Mouse (Mus musculus) testis, postnatal 10 days (tissue): ENCODE measurements around the gene Gm21981.

Experiments
- DNase-seq: peaks from one replicate; pipeline ENCODE4 v3.0.0; 2021; ENCODE audit warnings: low spot score

The Gm21981 gene

DNA sequence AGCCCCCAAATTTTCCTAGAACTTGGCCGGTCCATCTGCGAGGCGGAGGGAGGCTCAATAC is at the start of gene Gm21981:
Gene Gm21981, minus strand, starts transcription at position 14 of the 61 bp plus-strand sequence.
- DNase-seq = no peak

DNA sequence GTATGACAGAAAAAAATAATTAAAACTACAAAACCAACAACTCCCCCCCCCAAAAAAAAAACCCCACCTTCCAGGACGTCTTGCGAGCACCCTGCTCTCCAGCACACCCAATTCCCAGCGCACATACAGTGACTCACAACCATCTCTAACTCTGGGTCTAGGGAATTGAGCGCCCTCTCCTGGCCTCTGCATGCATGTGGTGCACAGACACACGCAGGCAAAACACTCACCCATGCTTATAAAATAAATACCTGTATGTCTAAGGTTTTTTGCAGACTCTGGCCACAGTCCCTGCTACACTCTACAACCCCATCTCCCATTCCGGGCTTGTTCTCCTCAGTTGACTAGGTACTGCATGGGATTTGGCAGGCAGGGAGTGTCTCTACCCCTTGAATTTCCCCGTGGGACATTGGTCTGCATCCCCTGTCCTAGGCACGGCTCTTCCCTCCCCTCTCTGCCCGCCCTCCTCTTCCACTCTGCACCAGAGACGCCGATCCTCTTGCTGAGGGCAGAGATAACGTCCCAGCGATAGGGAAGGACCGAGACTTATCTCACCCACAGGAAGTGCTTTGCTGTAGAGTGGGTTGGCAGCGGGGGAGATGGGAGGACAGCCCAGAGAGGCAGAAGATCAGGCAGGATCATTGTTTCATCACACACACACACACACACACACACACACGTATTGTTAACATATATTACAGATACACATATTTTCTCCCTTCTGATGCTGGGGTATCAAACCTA is 48.9 kb upstream of the Gm21981 start:
- no peak for DNase-seq

DNA sequence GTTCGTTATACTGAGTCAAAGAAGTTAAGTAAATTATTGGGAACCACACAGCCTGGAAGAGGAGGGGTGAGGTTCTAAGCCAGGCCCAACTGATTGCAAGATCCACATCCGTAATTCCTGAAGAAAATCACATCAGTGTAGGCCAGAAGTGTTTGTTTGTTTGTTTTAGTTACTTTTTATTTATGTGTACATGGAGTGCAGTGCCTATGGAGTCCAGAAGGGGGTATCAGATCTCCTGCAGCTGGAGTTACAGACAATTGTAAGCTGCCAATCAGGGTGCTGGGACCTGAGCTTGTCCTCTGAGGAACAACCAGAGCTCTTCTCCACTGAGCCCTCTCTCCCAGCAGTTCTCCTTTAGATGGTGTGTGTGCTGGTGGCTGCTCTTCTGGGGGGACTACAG is 45.9 kb upstream of the Gm21981 start:
- no peak for DNase-seq

DNA sequence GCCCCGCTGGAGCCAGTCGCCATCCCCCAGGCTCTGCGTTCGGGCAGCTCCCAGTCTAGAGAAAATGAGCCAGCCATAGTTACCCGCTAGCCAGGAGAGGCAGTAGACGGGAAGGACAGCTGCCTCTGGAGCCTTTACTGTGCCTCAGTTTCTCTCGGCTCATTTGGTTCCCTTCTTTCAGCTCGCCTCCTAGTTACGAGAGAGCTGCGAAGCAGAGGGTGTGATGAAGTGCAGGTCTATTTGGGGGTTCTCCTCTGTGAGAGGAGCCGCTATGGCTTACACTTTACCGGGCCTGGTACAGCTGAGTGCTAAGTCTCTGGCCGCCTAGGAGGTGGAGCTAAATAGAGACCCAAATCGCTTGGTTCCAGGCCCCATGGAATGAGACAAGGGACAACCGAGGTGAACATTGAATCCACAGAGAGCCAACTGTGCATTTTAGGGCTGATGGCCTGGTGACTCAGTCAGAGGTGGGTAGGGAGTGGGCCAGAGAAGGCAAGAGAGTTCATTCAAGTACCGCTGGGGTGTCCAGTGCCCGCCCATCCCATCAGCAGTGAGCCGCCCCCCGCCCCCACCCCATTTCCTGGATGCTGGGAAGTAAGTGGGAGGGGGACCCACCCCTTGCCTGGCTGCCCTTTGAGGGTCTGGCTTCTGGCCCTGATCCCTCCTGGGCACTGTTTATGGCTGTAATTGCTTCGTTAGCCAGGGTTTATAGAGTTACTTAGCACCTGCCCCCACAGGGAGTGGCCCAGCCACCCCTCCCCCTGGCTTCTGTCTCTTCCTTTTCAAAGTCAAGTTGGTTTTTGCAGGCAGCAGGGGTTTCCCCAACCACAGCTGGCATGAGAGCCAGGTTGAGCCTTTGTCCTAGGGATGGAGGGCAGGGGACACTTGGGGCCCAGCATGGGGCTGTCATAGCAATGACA is 44.9 kb upstream of the Gm21981 start:
- no peak for DNase-seq

DNA sequence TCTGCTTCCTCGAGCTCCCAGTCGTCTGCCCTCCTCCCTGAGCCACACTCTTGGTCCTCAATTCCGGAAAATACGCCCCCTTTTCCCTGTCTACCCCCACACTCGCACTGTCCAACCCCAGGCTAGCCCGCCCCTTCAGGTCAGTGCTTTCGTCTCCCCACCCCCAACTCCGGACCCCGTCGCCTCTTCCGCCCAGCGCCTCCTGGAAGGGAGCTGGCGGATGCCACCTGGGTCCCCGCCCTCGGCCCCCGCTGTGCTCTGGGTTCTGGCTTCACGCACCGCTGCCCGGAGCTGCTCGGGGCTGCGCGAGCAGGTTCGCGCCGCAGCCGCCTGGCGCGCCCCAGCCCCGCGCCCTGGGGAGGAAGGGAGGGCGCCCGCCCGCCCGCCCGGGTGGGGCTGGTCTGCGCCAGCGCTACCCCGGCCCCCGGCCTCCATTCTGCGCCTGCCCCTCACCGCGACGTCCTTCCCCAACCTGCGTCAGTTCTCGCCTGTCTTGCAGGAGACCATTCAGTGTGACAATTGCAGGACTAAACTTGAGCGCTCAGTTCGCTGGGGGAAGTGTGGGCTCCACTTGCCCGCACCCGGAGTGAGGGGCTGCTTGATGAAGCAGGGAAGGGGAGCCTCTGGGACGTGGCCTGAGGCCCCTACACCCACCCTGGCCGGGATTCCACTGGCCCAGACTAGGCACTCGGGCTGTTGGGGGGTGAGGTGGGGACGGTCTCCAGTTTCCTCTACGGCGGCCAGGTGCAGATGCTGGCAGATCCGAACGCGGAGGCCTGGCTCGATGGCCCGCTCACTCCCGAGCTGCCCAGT is 44.0 kb upstream of the Gm21981 start:
- peak; percentile 75 for DNase-seq

DNA sequence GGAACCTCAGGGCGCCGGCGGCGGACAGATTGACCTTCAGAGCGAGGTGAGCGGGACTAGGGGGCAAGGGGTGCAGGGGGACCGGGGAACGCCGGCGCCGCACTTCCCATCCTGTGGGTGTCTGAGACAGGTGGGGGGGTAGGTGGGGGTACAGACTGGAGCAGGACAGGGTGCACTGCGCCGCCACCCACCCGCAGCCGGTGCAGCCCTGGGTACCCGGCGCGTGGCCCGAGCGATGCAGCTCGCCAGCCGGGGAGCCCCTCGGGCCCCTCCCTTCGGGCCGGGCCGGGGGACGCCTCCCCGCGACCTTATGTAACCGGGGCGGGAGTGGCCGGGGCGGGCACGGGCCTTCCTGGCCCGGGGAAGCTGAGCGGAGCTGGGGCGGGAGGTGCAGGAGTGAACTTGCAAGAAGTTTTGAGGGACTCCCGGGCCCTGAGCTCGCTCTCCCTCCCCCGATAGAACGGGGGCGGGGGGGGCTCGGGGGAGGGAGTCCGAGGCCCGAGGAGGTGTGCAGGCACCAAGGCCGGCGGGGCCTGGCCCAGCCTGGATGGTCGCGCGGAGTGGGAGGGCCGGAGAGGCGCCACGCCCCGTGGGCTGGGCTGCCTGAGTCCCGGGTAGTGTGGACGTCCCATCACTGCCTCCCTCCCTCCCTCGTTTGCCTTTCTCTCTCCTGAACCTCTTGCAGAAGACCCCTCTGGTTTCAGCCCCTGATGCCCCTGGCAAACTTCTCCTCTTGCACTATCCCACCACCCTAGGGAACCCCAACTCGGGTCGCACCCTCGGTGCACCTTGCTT is 43.2 kb upstream of the Gm21981 start:
- peak; percentile 92 for DNase-seq

DNA sequence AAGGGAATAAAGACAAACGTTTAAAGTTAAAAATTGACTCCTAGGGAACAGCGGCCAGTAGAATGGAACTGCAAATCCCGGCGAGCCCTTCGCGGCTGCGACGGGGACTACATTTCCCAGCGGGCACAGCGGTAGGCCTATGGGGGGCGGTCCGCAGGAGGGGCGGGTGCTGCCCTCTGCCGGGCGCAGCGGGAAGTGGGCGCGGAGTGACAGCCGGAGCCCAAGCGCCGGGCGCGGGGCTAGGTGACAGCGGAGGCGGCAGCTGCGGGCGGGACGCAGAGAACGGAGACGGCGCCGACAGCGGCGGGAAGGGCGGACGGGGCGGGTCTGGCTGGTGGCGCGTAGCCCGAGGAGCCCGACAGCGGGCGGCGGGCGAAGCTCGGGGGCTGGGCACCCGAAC is 42.6 kb upstream of the Gm21981 start, which contains the start of gene Tfeb:
Gene Tfeb, plus strand, starts transcription at position 175 of the 400 bp plus-strand sequence.
- DNase-seq = peak; percentile 99

DNA sequence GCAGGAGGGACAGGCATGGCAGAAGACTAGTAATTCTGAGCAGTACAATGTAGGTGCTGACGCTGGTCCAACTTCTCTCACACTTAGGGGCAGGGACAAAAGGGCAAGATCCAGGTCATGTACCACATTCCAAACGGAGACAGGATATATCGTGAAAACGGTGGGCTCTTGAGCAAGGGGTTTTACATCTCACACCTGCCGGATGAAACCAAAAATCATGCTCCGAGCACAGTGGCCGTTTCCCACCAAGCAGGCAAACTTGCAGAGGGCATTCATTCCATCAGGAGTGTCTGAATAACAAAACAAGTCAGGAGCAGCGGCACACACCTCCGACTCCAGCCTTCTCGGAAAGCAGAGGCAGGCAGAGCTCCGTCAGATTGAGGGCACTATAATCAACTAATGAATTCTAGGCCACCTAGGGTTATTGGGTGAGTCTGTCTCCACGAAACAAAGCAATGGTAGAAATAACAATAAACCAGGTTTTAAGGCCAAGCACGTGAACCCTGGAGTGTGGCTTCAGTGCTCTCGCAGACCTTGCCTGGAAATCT is 41.4 kb upstream of the Gm21981 start:
- DNase-seq = no peak

DNA sequence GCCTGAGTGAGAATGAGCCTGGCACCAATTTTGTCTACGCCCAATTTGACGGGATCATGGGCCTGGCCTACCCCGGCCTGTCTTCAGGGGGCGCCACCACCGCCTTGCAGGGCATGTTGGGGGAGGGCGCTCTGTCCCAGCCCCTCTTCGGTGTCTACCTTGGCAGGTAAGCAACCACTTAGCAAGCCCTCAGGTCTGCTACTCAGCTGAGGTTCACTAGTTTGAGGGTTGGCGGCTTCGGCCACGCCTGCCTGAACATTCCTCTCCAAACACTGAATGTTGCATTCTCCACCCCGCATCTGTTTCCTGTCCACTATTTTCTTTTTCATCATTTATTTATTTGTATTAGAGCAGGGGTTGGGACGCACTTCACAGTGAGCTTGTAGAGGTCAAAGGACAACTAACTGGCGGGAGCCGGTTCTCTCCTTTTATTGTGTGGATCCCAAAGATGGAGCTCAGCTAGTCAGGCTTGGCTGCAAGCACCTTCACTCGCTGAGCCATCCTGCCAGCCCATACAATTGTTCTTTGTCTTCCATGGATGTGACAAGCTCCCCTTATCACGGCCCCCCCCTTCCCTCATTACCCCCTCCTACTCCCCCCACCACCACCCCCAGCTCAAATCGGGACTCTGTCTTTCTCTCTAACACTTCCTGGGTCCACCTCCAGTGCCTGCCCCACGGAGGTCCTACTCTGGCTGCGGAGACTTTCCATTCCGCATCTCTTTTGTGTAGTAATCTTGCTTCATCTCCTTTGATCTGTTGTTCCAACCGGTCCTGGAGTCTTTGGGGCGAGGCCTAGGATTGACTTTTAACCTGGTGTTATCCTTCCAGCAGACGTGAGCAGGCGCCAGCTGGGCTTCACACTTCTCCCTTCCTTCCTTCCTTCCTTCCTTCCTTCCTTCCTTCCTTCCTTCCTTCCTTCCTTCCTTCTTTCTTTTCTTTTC is 36.6 kb upstream of the Gm21981 start:
- peak; percentile 54 for DNase-seq

DNA sequence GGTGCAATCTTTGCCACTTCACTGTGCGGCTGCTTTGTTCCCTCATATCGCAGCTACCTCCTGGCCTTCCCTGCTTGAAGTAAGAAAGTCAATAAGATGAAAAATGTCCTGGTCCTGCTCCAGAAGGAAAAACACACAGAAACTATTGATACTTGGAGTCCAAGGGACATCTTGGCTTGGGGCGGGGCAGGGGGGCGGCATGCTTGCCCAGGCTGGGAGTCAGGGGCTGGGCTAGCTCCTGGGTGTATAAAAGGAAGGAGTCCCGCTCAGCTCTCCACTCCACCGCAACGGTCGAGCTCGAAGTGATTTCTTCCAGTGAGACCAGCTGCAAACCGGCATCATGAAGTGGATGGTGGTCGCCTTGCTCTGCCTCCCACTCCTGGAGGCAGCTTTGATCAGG is 32.3 kb upstream of the Gm21981 start, which contains the start of gene Pgc:
Gene Pgc, plus strand, starts transcription at position 277 of the 400 bp plus-strand sequence.
- DNase-seq = no peak

DNA sequence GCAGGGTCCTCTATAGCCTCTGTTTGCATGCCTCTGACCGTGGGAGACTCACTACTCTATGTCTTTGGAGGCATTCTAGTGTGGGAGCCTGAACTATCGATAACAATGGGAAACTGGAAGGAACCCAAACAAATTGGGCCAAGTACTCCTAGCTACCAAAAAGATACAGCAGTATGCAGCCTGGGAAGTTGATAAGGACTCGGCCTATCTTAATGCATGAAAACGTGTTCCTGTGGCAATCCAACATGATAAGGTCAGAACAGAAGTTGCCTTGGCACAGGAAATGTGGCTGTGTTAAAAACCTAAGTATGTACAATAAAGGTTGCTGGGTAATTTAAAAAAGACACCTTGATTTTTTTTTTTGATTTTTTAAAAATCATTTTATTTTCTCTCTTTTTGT is 26.9 kb upstream of the Gm21981 start:
- DNase-seq = no peak

DNA sequence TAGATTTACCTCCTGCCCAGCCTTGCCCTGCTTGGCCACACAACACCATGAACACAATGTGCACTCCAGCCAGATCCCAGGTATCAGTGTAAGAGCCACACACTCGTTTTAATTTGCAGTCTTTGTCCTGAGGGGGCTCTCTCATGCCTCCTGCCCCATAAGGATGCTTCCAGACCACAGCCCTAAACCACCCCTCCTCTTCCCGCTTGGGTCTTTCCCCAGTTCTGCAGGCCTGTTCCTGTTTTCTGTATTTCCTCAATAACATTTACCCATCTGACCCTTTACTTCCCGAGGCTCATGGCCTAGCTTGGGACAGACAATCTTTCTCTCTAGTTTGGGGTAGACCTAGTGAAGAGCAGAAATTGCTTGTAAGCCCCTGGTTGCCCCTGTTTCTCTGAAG is 20.8 kb upstream of the Gm21981 start:
- DNase-seq = no peak

DNA sequence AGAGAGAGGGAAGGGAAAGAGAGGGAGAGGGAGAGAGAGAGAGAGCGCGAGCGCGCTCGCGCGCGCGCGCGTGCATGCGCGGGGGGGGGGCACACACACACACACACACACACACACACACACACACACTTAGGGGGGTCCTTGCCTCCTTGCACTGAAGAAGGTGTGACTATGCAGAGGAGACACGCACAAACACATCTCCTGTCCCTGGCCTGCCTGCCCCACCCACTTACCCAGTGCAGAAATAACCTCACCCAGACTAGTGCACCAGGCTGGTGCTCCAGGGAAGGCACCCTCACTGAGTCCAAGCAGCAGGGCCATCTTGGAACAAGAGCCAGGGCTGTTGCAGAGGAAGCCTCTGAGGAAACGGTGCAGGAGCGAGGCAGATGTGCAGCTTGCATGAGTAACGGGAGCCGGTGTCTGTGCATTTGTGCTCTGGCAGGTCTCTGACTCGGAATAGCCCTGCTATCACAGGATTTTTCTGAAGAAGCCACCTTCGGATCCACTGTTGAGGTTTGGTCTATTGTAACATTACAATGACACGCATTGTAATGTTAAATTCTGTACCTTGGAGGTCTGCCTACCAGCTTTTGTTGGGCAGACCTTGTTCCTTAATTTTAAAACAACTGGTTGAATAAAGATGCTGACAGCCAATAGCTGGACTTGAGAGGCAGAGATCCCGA is 18.8 kb upstream of the Gm21981 start:
- DNase-seq = no peak

DNA sequence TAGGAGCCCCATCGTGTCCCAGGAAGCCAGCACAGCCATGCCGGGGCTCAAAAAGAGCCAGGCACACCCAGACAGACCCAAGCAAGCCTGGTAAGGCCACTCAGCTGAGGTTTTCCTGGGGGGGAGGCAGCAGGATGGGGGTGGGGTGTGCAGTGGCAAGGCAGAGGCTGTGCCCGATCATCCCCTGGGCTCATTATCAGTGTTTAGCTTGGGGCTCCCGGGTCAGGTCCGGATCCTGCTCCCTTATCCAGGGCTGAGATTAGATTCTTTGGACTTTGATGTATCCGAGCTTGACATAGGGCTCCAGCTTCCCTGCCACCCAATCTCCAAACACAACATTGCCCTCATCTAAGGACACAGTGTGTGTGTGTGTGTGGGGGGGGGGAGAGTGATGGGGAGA is 17.6 kb upstream of the Gm21981 start:
- DNase-seq = no peak

DNA sequence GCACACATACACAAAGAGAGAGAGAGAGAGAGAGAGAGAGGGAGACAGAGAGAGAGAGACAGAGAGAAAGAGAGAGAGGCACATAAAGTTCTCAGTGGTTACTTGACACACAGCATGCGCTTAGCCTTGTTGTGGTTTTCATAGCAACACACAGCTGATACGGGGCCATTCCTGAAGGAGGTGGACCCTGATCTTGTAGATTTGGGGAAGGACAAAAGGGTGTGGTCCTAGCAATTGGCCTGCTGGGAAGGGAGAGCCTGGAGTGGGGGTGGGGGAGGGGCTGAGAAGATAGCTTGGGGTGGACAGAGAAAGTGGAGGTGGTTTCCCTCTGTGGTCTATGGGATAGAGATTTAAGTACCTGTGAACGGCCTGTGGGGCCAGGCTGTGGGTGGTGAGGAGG is 15.8 kb upstream of the Gm21981 start:
- DNase-seq = no peak

DNA sequence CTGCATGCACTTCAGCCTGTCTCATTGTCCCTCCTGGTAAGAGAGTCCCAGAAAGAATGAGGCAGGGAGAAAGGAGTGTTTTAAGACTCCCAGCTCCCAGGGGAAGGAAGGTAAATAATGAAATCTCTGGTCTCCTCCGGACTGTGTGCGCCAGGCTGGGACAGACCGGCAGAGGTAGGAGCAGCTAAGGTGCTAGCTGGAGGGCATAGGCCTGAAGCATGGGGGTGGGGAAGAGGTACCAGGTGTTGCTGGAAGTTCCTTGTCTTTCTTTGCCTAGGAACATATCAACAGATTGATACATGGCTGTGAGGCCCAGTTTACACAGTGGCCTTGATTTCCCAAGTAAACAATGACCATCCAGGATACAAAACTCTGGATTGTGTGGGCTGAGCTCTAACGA is 14.7 kb upstream of the Gm21981 start:
- no peak for DNase-seq

DNA sequence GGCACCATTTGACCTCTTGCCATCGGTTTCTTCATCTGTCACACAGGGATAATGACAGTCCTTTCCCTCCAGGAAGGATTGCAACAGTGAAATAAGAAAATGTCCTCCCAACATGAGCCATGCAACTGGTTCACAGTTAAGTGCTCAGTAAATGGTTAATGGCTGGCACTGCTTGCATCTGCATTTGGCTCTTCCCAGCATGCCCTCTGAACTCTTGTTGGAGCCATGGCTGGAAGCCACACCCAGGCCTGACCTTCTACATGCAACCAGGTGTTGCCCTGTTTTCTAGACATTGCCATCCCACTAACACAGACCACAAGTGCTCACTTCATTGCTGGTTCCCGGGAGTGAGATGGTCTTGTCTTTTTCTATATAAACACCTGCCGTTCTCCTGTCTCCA is 13.7 kb upstream of the Gm21981 start:
- no peak for DNase-seq

DNA sequence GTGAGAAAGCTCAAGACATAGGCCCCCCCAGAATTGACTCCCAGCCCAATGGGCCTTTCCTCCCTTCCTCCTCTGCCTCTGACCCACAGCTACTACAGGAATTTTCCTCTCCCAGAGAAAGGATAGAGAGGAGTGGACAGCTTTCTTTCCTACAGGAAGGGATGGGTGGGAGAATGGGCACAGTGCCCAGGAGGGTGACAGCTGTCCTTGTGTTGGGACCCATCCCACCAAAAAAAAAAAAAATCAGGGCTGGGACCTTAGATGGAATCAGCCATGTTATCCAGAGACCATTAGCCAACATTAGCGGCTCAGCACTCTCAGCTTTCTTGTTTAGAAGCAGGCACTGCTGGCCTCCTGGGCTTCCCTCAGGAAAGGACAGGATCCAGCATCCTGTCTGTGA is 11.9 kb upstream of the Gm21981 start:
- DNase-seq = no peak

DNA sequence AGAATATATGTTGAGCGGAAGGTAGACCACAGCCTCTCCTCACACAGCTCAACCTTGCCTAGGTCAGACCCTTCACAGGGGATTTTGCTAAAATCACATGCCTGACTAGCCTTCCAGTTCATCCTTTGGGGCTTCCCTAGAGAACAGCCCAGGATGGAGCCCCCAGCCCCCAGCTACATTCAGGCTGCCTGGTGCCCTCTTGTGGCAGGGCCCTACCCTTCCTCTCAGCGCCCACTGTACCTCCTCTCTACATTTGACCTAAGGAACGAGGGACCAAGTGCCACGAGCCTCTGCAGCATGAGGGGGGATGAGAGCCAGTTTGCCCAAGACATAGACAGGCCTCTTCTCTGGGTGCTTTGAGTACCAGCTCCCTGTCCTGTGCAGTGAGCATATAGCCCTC is 10.4 kb upstream of the Gm21981 start:
- no peak for DNase-seq

DNA sequence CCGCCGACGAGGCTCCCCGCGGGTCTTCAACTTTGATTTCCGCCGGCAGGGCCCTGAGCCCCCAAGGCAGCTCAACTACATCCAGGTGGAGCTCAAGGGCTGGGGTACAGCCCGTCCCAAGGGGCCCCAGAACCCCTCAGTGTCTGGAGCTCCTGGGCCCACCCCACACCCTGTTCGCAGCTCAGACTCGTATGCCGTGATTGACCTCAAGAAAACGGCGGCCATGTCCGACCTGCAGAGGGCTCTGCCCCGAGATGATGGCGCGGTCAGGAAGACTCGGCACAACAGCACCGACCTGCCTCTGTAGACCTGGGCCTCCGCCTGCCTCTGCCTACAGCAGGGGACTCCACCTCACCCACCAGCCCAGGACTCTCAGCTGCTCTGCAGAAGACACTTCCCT is 9.3 kb upstream of the Gm21981 start:
- DNase-seq = no peak
